Mouse (Mus musculus): ENCODE measurements around the gene L3mbtl3. TPM values are rescaled to one million over a fixed set of nuclear protein-coding genes. Genes with fewer than 3 reads are reported as not detected.

The L3mbtl3 gene
- polyA plus RNA-seq, 1 experiment from 2014 or later, result 8.6 TPM

DNA sequence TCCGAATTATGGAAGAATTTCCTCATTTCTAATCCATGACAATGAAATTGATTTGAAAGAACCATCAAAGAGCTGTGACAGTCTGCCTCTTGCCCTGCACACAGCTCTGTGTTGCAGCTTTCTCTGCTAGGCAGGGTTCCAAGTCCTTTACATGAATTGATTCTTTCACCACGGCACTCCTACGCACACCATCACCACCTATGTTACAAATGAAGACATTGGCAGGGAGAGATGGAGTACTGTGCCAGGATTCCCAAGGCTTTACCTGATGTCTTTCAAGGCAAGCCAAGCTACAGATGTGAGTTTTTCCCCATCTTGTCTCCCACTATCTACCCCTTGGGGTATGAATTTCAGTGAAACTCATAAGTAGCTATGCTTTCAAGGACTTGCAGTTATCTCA is 78.6 kb downstream of the L3mbtl3 start:
- no peak for ATAC-seq (ENCODE audit: extremely low read depth, insufficient number of reproducible peaks, low FRiP score, low TSS enrichment)
- peaks cover 52% of the 10 kb centered on the region for H3K36me3 ChIP-seq

DNA sequence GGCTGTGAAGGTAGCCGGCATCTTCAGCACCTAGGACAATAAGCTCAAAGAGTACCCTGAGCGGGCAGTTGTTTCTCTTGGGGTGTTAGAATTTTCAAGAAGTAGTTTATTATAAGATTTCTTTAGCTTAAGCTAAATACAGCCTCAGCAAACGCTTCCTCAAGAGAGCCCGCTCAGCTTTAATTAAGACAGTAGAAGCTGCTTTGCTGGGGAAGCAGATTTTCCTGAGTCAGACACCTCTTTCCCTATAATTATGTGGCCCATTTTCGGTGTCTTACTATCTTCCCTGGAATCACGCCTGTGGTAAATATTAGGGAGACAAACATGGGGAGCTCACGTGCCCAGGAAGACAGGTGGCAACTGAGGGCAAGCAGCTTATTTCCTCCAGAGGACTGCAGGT is 88.6 kb downstream of the L3mbtl3 start:
- Histone ChIP-seq H3K27me3 (replicated peaks) (no peaks in the 10 kb centered on the region), H3K4me3 (no peak overlapping the region), H3K4me1 (no peaks in the 10 kb centered on the region), H3K4me2 (no peak overlapping the region), H3K27ac (replicated peaks) (no peak overlapping the region), H3K36me3 (peaks cover 44% of the 10 kb centered on the region), H3K9me3 (no peaks in the 10 kb centered on the region), H3K9ac (no peak overlapping the region)
- 85% methylated on average over 7 of the region's 7 CpGs for WGBS
- no peak for ATAC-seq (ENCODE audit: extremely low read depth, insufficient number of reproducible peaks, low FRiP score, low TSS enrichment)

More for the DNA sequence above, 78.6 kb downstream of the L3mbtl3 start:
- no peaks in the 10 kb centered on the region for H3K27me3 ChIP-seq (replicated peaks)
- WGBS, result 73% methylated on average over 3 of the region's 3 CpGs
- H3K4me3 ChIP-seq, result no peak overlapping the region
- H3K9ac ChIP-seq, result no peak overlapping the region
- H3K9me3 ChIP-seq, result no peaks in the 10 kb centered on the region
- H3K4me1 ChIP-seq, result no peaks in the 10 kb centered on the region
- H3K27ac ChIP-seq (replicated peaks), result no peak overlapping the region
- H3K4me2 ChIP-seq, result no peak overlapping the region

GRCm38 (mm10) chr10:26280009-26280408 is 95.8 kb downstream of the L3mbtl3 start:
- no peak overlapping the region for H3K4me3 ChIP-seq
- H3K27ac ChIP-seq (replicated peaks), result no peak overlapping the region
- no peak overlapping the region for H3K4me2 ChIP-seq
- no peak for ATAC-seq (ENCODE audit: extremely low read depth, insufficient number of reproducible peaks, low FRiP score, low TSS enrichment)
- 60% methylated on average over 8 of the region's 8 CpGs for WGBS
- H3K36me3 ChIP-seq, result peaks cover 70% of the 10 kb centered on the region
- H3K27me3 ChIP-seq (replicated peaks), result no peaks in the 10 kb centered on the region
- H3K9me3 ChIP-seq, result no peaks in the 10 kb centered on the region
- no peaks in the 10 kb centered on the region for H3K4me1 ChIP-seq
- no peak overlapping the region for H3K9ac ChIP-seq

DNA sequence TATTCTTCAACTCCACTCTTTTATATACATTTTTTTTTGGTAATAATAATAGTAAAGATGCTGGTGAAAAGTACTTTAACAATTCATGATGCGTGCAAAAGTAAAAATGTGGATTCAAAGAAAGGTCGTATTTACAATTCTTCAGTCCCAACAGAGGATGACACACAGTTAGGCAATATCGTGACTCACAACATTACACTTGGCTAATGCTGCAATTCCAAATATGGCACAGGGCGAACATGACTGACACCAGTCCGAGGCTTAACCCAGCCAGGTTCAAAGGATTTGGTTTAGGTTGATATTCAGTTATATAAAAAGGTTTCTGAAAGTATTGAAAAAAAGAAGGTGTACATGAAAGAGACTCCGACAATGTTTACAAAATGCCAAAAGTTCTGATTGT is 100.4 kb downstream of the L3mbtl3 start:
- no peak overlapping the region for H3K27ac ChIP-seq (replicated peaks)
- H3K4me2 ChIP-seq, result no peak overlapping the region
- WGBS, result 88% methylated on average over 6 of the region's 6 CpGs
- no peaks in the 10 kb centered on the region for H3K9me3 ChIP-seq
- ATAC-seq (ENCODE audit: extremely low read depth, insufficient number of reproducible peaks, low FRiP score, low TSS enrichment), result no peak
- H3K4me3 ChIP-seq, result no peak overlapping the region
- H3K4me1 ChIP-seq, result no peaks in the 10 kb centered on the region
- H3K36me3 ChIP-seq, result peaks cover 65% of the 10 kb centered on the region
- no peaks in the 10 kb centered on the region for H3K27me3 ChIP-seq (replicated peaks)
- H3K9ac ChIP-seq, result no peak overlapping the region

DNA sequence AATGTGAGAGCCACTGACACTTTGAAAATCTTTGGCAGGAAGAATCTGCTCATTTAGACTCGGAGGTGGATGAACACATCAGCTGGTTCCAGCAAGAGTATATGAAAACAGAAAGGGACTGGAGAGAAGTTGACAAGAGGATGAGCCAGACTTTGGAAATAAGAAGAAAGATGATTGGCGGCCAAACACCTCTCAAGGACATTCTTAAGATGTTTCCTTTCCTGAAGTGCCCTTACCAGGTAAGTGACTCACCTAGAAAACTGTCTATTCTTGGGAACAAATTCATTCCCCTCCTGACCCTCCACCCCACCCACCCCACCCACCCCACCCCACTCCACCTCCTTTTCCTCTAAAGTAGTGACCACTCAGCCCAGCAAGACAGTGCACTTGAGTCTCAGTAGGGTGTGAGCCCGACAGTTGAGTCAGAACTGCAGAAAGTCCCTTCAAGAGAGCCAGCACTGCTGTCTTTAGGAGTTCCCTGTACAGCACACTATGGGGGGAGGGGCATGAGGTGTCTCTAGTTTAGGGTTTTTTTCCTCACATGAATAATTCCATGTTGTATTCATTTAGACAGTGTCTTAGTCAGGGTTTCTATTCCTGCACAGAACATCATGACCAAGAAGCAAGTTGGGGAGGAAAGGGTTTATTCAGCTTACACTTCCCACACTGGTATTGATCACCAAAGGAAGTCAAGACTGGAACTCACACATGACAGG is 111.9 kb downstream of the L3mbtl3 start:
- Histone ChIP-seq H3K27me3 (replicated peaks) (no peaks in the 10 kb centered on the region), H3K9ac (no peak overlapping the region), H3K36me3 (no peaks in the 10 kb centered on the region), H3K4me2 (no peak overlapping the region), H3K4me1 (no peaks in the 10 kb centered on the region), H3K9me3 (no peaks in the 10 kb centered on the region), H3K4me3 (no peak overlapping the region), H3K27ac (replicated peaks) (no peak overlapping the region)
- no peak for ATAC-seq (ENCODE audit: extremely low read depth, insufficient number of reproducible peaks, low FRiP score, low TSS enrichment)
- WGBS, result 72% methylated on average over 3 of the region's 3 CpGs

DNA sequence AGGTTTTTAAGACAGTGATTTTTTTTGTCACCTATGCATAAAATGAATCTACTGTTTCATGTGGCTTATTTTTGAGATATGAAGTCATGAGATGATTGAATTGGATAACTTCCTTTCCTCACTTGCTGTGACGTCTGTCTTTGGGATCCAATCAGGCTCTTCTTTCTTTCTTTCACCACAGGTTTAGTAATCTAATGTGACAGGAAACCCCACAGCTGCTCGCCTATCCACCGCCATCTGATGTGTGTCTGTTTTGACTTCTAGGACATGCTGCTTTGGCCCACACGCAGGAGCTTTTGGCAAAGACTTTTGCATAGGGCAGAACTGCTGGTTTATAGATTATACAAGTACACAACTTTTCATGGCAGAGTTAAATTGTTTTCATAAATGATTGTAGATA is 115.9 kb downstream of the L3mbtl3 start:
- Histone ChIP-seq H3K4me3 (no peak overlapping the region), H3K9ac (no peak overlapping the region), H3K9me3 (no peaks in the 10 kb centered on the region), H3K36me3 (no peaks in the 10 kb centered on the region), H3K27ac (replicated peaks) (no peak overlapping the region), H3K4me1 (no peaks in the 10 kb centered on the region), H3K4me2 (no peak overlapping the region), H3K27me3 (replicated peaks) (no peaks in the 10 kb centered on the region)
- WGBS, result 48% methylated on average over 4 of the region's 4 CpGs
- no peak for ATAC-seq (ENCODE audit: extremely low read depth, insufficient number of reproducible peaks, low FRiP score, low TSS enrichment)

DNA sequence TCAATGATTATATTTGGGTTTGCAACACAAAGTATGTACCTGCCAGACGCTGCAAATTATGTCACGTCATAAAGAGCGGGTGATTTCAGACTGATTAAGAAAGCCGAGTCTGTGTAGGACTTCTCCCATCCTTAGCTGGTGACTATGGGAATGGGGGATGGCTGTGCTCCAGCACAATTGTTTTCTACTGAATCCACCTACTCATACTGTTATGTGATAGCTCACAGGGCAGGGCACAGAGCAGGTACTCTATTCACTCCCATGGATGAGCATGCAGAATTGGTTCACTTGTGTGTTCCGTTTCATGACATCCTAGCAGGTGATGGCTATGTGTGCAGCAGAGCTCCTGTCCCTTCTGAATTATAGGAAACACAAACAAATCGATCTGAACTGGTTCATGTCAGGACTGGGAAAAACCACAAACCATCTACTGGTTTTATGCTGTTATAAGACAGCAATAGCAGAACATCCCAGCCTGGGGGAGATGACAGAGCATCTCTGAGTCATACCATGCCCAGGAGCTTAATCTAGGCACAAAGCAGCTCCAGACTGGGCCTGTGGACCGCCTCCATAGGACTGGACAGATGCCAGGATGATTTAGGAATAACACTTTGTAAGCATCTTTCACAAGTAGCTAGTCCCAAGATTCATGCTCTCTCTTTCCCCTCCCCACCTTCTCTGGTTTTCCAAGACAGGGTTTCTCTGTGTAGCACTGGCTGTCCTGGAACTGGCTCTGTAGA is 126.2 kb downstream of the L3mbtl3 start:
- 66% methylated on average over 7 of the region's 7 CpGs for WGBS
- ATAC-seq (ENCODE audit: extremely low read depth, insufficient number of reproducible peaks, low FRiP score, low TSS enrichment), result no peak
- no peaks in the 10 kb centered on the region for H3K9me3 ChIP-seq
- H3K4me3 ChIP-seq, result no peak overlapping the region
- H3K9ac ChIP-seq, result no peak overlapping the region
- H3K27ac ChIP-seq (replicated peaks), result no peak overlapping the region
- no peak overlapping the region for H3K4me2 ChIP-seq
- no peaks in the 10 kb centered on the region for H3K4me1 ChIP-seq
- H3K36me3 ChIP-seq, result no peaks in the 10 kb centered on the region
- H3K27me3 ChIP-seq (replicated peaks), result no peaks in the 10 kb centered on the region

GRCm38 (mm10) chr10:26244466-26244865 is 131.3 kb downstream of the L3mbtl3 start:
- H3K9ac ChIP-seq, result no peak overlapping the region
- no peak for ATAC-seq (ENCODE audit: extremely low read depth, insufficient number of reproducible peaks, low FRiP score, low TSS enrichment)
- WGBS, result 76% methylated on average over 6 of the region's 6 CpGs
- no peaks in the 10 kb centered on the region for H3K4me1 ChIP-seq
- no peak overlapping the region for H3K4me3 ChIP-seq
- no peaks in the 10 kb centered on the region for H3K27me3 ChIP-seq (replicated peaks)
- H3K27ac ChIP-seq (replicated peaks), result no peak overlapping the region
- no peak overlapping the region for H3K4me2 ChIP-seq
- no peaks in the 10 kb centered on the region for H3K9me3 ChIP-seq
- H3K36me3 ChIP-seq, result no peaks in the 10 kb centered on the region

DNA sequence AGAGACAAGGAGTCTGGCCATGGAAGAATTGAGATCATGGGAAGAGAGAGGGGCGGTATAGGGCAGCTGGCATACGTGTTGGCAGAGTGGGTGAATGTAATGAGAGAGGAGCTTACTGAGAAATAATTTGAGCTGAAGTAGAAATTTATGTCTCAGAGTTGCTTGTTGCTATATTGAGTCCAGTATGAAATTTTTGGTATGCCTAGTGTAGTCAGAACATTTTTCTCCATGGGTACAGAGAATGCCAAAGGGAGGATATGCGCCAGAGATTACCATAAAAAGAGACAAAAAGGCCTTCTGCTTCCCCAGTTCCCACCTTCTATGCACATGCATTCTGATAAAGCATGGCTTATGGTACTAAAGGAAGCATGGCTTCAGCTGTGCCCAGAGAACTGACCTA is 132.6 kb downstream of the L3mbtl3 start:
- Histone ChIP-seq H3K36me3 (no peaks in the 10 kb centered on the region), H3K27me3 (replicated peaks) (no peaks in the 10 kb centered on the region), H3K9ac (no peak overlapping the region), H3K9me3 (no peaks in the 10 kb centered on the region), H3K4me2 (no peak overlapping the region), H3K4me1 (no peaks in the 10 kb centered on the region), H3K4me3 (no peak overlapping the region), H3K27ac (replicated peaks) (no peak overlapping the region)
- 85% methylated on average over 3 of the region's 3 CpGs for WGBS
- no peak for ATAC-seq (ENCODE audit: extremely low read depth, insufficient number of reproducible peaks, low FRiP score, low TSS enrichment)

DNA sequence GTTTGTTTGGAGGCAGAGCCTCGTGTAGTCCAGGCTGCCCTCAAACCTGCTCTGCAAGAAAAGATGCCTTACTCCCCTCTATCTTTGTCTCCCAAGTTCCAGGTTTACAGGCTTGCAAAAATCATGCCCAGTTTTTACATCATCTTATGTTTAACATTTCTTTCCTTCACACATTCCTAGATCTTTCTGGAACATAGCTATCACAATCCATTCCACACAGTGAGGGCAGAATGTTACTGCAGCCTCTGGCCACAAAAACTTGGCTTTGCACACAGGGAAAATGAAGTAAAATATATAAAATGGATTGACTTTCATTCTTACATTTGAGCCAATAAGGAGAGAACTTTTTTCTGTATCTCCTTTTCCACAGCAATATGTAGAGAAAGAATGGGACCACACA is 136.7 kb downstream of the L3mbtl3 start:
- H3K4me1 ChIP-seq, result no peaks in the 10 kb centered on the region
- H3K4me2 ChIP-seq, result no peak overlapping the region
- no peak for ATAC-seq (ENCODE audit: extremely low read depth, insufficient number of reproducible peaks, low FRiP score, low TSS enrichment)
- H3K4me3 ChIP-seq, result no peak overlapping the region
- H3K36me3 ChIP-seq, result no peaks in the 10 kb centered on the region
- 53% methylated on average over 1 of the region's 1 CpGs for WGBS
- H3K27me3 ChIP-seq (replicated peaks), result no peaks in the 10 kb centered on the region
- no peaks in the 10 kb centered on the region for H3K9me3 ChIP-seq
- H3K9ac ChIP-seq, result no peak overlapping the region
- no peak overlapping the region for H3K27ac ChIP-seq (replicated peaks)

- no peak overlapping the region for H3K27ac ChIP-seq (replicated peaks)
- H3K36me3 ChIP-seq, result no peaks in the 10 kb centered on the region
- H3K4me2 ChIP-seq, result no peak overlapping the region
- H3K4me3 ChIP-seq, result no peak overlapping the region
- H3K9me3 ChIP-seq, result no peaks in the 10 kb centered on the region
- no peak for ATAC-seq (ENCODE audit: extremely low read depth, insufficient number of reproducible peaks, low FRiP score, low TSS enrichment)
- no peaks in the 10 kb centered on the region for H3K4me1 ChIP-seq
- no peak overlapping the region for H3K9ac ChIP-seq
- WGBS, result 29% methylated on average over 4 of the region's 4 CpGs
- H3K27me3 ChIP-seq (replicated peaks), result no peaks in the 10 kb centered on the region
Observed at GRCm38 (mm10) chr10:26238559-26238958, 137.2 kb downstream of the L3mbtl3 start.

Measured in heart, embryonic 13.5 days (tissue).